Mouse (Mus musculus) ovary, postnatal 10 days (tissue): ENCODE measurements around the gene Slc12a6.
"Not testable (repeated sequence)": the region's sequence is repeated elsewhere in the genome, so short reads cannot be mapped to it uniquely, and the experiment has no call there.

Experiments used
- DNase-seq: peaks from one replicate; pipeline ENCODE4 v3.0.0; 2022; ENCODE audit warnings: low spot score

The Slc12a6 gene

GRCm38 (mm10) chr2:112262779-112263295, 2.8 kb upstream of the Slc12a6 start:
- DNase-seq = no peak

- DNase-seq = no peak
Observed at GRCm38 (mm10) chr2:112264364-112264763, 1.3 kb upstream of the Slc12a6 start.

DNA sequence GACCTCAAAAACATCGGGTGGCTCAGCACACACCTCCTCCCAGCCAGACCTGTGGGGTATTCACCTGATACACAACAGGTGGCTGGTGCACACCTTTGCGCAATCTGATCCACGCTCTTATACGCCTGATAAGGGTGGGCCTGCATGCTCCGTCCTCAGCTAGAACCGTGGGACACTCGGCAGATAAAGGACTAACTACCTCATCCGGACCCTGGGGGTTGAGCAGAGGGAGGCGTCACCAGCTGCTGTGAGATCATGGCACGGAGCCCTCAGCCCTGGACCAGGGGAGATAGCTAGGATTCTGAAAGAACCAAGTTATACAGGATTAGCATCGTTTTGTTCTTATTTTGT, 592 bp downstream of the Slc12a6 start, which contains the start of gene Gm21985:
TSS of gene Gm21985 (plus strand) at position 73 of the 351 bp plus-strand sequence.
- DNase-seq = peak; percentile 33

DNA sequence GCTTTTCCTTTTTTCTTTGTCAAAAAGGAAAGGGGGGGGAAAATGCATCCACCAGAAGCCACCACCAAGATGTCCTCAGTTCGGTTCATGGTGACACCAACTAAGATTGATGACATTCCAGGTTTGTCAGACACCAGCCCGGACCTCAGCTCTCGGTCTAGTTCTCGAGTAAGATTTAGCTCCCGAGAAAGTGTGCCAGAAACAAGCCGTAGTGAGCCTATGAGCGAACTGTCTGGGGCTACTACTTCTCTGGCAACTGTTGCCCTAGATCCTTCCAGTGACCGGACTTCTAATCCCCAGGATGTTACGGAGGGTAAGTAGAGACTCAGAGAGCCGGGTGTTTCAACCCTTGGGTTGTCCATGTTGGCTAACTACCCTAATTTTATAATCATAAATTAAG, 1.2 kb downstream of the Slc12a6 start:
- DNase-seq = no peak

- DNase-seq = no peak
Observed at GRCm38 (mm10) chr2:112267547-112268269, 2.1 kb downstream of the Slc12a6 start.

DNA sequence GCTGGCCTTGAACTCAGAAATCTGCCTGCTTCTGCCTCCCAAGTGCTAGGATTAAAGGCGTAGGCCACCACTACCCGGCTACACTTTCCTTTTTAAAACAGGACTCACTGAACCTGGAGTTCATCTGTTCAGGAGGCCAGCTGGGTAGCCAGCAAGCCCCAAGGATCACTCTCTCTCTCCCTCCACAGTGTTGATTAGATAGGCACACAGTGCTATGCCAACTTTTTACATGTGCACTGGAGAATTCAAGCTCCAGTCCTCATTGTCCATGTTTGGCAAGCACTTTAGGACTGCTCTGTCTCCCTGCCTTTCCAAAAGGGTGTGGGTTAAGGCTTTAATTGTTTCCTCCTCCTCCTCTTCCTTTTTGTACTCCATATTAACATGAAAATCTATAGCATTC, 4.4 kb downstream of the Slc12a6 start:
- no peak for DNase-seq

DNA sequence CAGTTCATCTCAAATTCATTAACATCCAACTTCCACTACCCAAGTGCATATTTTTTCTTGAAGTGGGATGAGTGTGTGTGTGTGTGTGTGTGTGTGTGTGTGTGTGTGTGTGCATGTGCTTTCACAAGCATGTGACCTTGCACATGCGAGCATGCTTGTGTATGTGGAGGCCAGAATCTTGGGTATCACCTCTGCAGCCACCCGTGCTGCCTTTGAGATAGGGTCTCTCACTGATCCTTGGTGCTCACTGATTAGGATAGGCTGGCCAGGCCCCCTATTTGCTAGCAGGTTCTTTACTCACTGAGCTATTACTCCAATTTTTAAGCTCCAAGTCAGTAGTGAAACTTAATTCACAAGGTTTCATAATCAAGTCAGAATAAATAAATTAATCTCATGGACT, 7.3 kb downstream of the Slc12a6 start:
- no peak for DNase-seq

- no peak for DNase-seq
Observed at GRCm38 (mm10) chr2:112273474-112273873, 7.8 kb downstream of the Slc12a6 start.

DNA sequence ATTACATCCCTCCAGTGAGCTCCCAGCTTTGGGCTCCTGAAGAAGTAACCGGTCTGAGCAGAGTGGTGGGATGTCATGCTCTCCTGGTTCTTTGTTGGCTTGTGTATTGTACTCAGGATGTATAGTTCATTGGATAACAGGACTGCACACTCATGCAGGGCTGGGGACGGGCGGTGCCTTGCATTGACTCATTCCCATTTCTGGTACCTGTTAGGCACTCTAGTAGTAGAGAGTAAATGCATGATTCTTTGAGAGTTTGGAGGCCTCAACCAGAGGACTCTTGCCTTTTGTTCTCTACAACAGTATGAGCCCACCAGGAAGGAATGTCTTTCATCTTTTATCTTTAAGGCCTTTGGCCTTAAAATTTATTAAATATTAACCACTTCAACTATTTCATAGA, 11.2 kb downstream of the Slc12a6 start:
- no peak for DNase-seq

DNA sequence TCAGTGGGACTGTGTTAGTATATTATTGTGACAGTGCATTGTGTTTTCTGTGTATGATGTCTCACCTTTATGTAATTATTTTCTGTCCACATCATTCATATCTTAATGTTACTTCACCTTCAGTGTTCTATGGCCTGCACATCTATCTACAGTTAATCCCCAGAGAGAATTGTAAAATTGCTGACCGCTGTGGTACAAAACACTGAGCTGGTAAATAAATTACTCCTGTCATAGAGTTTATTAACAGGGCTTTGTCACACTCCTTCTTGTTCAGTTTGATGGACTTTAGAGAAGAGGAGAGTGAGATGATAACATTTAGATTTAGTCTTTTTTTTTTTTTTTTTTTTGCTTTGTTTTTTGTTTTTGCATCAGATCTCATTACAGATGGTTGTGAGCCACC, 17.2 kb downstream of the Slc12a6 start:
- DNase-seq = no peak

DNA sequence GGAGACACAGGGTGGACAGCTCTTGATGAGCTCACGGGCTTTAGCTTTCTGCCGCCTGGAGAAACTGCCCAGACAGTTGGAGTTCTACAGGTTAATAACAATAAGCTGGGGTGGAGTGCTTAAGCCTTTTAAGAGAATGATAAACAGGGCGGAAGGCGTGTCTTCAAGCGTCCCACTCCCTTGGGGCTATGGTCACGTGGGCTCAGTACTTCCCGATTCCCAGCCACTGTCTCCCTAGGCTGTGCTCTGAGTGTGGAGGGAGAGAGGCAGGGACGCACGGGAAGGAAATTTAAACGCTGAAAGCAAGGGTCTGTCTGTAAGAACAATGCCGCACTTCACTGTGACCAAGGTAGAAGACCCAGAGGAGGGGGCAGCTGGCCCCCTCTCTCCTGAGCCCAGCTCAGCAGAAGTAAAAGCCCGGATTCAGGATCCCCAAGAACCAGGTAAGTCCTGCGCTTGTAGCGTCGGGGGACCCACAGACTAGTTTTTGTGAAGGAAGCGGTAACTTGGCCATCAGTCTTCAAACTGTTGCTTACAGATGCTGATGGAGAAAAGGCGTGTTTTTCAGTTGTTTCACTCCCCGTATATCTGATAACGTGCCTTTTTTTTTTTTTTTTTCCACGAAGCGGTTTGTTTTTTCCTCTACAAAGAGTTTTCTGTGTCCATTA, 18.9 kb downstream of the Slc12a6 start:
- DNase-seq = peak; percentile 10

DNA sequence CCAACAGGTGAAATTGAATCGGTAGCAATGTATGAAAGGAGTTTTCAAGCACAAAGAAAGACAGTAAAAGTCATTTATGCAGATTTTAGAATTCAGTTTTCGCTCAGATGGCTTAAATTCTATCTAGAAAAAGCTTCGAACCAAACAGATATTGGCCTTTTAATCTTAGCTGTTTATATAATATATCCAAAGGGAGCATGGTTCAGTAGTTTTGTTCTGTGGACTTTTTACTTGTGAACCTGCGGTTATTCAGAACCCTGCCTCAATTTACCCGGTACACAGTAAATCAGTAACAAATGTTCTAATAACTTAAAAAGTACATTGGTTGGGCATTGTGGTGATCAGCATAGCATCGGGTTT, 19.4 kb downstream of the Slc12a6 start:
- DNase-seq = no peak

DNA sequence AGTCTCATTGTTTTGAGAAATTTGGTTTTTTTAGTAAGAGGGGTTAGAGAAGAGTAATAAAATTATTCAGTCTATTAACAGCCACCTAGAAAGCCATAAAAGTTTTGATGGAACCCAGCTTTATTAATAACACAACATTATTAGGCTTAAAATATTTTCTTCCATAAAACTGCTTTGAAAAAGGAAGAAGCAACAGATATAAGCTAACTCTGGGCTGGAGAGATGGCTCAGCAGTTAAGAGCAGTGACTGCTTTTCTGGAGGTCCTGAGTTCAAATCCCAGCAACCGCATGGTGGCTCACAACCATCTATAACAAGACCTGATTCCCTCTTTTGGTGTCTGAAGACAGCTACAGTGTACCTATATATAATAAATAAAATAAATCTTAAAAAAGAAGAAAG, 20.4 kb downstream of the Slc12a6 start:
- not testable (repeated sequence) for DNase-seq

GRCm38 (mm10) chr2:112287059-112287458, 21.4 kb downstream of the Slc12a6 start:
- no peak for DNase-seq

GRCm38 (mm10) chr2:112289507-112289906, 23.9 kb downstream of the Slc12a6 start:
- DNase-seq = no peak

- no peak for DNase-seq
Observed at GRCm38 (mm10) chr2:112292823-112293222, 27.2 kb downstream of the Slc12a6 start.

GRCm38 (mm10) chr2:112296211-112296610, 30.6 kb downstream of the Slc12a6 start:
- no peak for DNase-seq

- no peak for DNase-seq
Observed at GRCm38 (mm10) chr2:112298221-112298620, 32.6 kb downstream of the Slc12a6 start.

DNA sequence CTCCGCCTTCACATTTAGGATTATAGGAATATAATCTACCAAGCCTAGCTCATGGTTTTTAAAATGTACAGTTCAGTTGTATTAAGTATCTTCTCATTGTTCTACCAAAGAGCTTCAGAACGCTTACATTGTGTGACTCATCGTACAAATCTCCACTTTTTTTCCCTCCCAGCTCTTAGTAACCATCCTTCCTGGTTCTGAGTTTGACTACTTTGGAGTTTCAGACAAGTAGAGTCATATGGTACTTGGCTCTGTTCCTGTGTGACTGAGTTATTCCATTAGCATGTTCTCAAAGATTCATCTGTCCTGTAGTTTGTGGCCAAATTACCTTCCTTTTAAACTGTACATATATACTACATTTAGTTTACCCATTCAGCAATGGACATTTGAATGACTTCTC, 43.0 kb downstream of the Slc12a6 start:
- no peak for DNase-seq

GRCm38 (mm10) chr2:112309161-112309600, 43.6 kb downstream of the Slc12a6 start:
- DNase-seq = no peak

GRCm38 (mm10) chr2:112315638-112316037, 50.0 kb downstream of the Slc12a6 start:
- no peak for DNase-seq

GRCm38 (mm10) chr2:112318227-112318626, 52.6 kb downstream of the Slc12a6 start:
- DNase-seq = no peak

GRCm38 (mm10) chr2:112318905-112319304, 53.3 kb downstream of the Slc12a6 start:
- DNase-seq = no peak
